Mouse (Mus musculus) kidney, adult 9 months (tissue): ENCODE data around the gene Zdhhc7.

Experiments used
- DNase-seq: peaks from one replicate; pipeline ENCODE4 v3.0.0; 2022

Zdhhc7 gene

GRCm38 (mm10) chr8:120032549-120033208 is 68.6 kb downstream of the Zdhhc7 start:
- DNase-seq: no peak
